In the genomic region with DNA sequence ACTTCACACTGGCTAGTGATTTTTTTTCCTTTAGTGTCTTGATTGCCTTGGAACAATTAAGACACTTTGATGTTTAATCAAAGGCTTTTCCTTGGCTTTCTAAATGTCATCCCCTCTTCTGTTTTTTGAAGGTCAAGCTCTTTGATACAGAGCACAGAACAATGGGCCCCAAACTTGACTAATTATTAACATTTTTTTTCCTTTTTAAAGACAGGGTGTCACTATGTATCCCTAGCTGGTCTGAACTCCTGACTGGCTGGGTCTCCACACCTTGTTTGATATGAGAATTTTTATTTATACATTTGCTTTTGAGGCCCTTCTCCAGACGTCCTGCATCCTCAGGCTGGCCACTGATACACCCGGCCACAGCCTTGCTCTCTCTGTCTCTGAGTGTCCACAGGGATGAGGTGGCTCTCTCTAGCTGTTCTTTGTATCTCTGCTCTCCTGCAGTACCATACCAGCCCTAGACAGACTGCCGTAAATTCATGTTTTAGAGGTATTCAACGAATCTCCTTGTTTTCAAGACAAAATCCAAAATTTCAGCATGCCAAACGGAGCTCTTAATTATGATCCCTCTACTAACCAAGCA, we compare ENCODE assay signal across 16 mouse cellular contexts.
"Had no signal": no experiment of that assay in that cellular context is flagged by ENCODE, and none has a peak within 500 bp of the region (broad histone marks: within the 10 kb centered on the region; RNA-seq: fewer than 3 reads in every experiment).

No protein-coding gene starts in this region.

- DNase-seq: retina, postnatal 1 day; right cerebral cortex, adult 18-20 months; right cerebral cortex, postnatal 14 days; right cerebral cortex, postnatal 25 days; right cerebral cortex, postnatal 4 days; spleen, adult 18-20 months; thymus, adult 18-20 months; thymus, adult 2 months; thymus, postnatal 14 days; thymus, postnatal 25 days; thymus, postnatal 36 days; thymus, postnatal 4 days had no signal

- H3K27ac ChIP-seq: neural tube, embryonic 13.5 days; neural tube, embryonic 15.5 days; stomach, embryonic 15.5 days; stomach, postnatal 0 days had no signal

- H3K9ac ChIP-seq: neural tube, embryonic 13.5 days; neural tube, embryonic 15.5 days; stomach, embryonic 15.5 days had no signal

- H3K4me3 ChIP-seq: neural tube, embryonic 13.5 days; neural tube, embryonic 15.5 days; stomach, embryonic 15.5 days had no signal

- H3K27me3 ChIP-seq: neural tube, embryonic 13.5 days; neural tube, embryonic 15.5 days; stomach, embryonic 15.5 days had no signal

- H3K36me3 ChIP-seq: neural tube, embryonic 13.5 days; neural tube, embryonic 15.5 days; stomach, embryonic 15.5 days had no signal

- H3K4me1 ChIP-seq: neural tube, embryonic 13.5 days; neural tube, embryonic 15.5 days; stomach, embryonic 15.5 days had no signal

- H3K9me3 ChIP-seq: neural tube, embryonic 13.5 days; neural tube, embryonic 15.5 days; stomach, embryonic 15.5 days had no signal

- H3K4me2 ChIP-seq: neural tube, embryonic 13.5 days; neural tube, embryonic 15.5 days; stomach, embryonic 15.5 days had no signal
